Mouse (Mus musculus) lung, embryonic 14.5 days (tissue): ENCODE results near the gene Zfp420. TPM values are rescaled to one million over a fixed set of nuclear protein-coding genes. Genes with fewer than 3 reads are reported as not detected.

Experiments
- ATAC-seq: fragments of 200-750 bp; cut with Nextera tagmentation; 2 replicates; pipeline ENCODE4 v1.8.0; 2017; ENCODE audit warnings: mild to moderate bottlenecking, moderate TSS enrichment, moderate library complexity; ENCODE audit not compliant: insufficient read depth
- DNase-seq: peaks from one replicate; pipeline ENCODE4 v3.0.0-alpha.2; 2015
- H3K27ac ChIP-seq: fragments of 300-500 bp; sonication (generic); 2 replicates; pipeline ENCODE4 v1.5.1; 2014; ENCODE audit warnings: low read depth, mild to moderate bottlenecking, moderate library complexity
- H3K27me3 ChIP-seq: fragments of 300-500 bp; sonication (generic); 2 replicates; pipeline ENCODE4 v1.6.1; 2014; ENCODE audit warnings: low read length, control low read depth; ENCODE audit not compliant: insufficient read depth
- H3K36me3 ChIP-seq: fragments of 300-500 bp; sonication (generic); 2 replicates; pipeline ENCODE4 v1.6.1; 2014; ENCODE audit warnings: control low read depth; ENCODE audit not compliant: insufficient read depth
- H3K4me1 ChIP-seq: fragments of 300-500 bp; sonication (generic); 2 replicates; pipeline ENCODE4 v1.6.1; 2014; ENCODE audit warnings: antibody characterized with exemption, control low read depth; ENCODE audit not compliant: insufficient read depth
- H3K4me2 ChIP-seq: fragments of 300-500 bp; sonication (generic); 2 replicates; pipeline ENCODE4 v1.6.1; 2014; ENCODE audit warnings: mild to moderate bottlenecking
- H3K4me3 ChIP-seq: fragments of 300-500 bp; sonication (generic); 2 replicates; pipeline ENCODE4 v1.5.1; 2014; ENCODE audit warnings: low read depth, low read length
- H3K9ac ChIP-seq: fragments of 300-500 bp; sonication (generic); 2 replicates; pipeline ENCODE4 v1.6.1; 2014
- H3K9me3 ChIP-seq: fragments of 300-500 bp; sonication (generic); 2 replicates; pipeline ENCODE4 v1.6.1; 2016; ENCODE audit warnings: low read depth, low read length, control low read depth
- CTCF ChIP-seq: IDR thresholded peaks from 2 replicates; pipeline ENCODE4 v1.5.1; 2016; ENCODE audit warnings: antibody characterized with exemption, low read depth
- WGBS: fragments of 180-500 bp; shearing (Covaris S2); extraction: QIAGEN DNeasy Blood & Tissue Kit; methylation state at CpG from one replicate; pipeline ENCODE4 v1.1.7; 2014; 5-methylcytosine and 5-hydroxymethylcytosine counted together
- microRNA-seq: library from miRNA; unstranded; fragments of <30 nt; microRNA quantifications from one replicate; pipeline ENCODE4, GENCODE M21; 2016; ENCODE audit warnings: borderline number of aligned reads
- polyA plus RNA-seq: library from polyadenylated mRNA; unstranded; fragments of >200 nt; fragmentation: Nextera tagmentation; extraction: Ambion mirVana; gene quantifications from 2 replicates; pipeline ENCODE4 v1.2.1, GENCODE M21; 2014

The Zfp420 gene
- polyA plus RNA-seq, 1 experiment from 2014 or later, result 8.6 TPM

DNA sequence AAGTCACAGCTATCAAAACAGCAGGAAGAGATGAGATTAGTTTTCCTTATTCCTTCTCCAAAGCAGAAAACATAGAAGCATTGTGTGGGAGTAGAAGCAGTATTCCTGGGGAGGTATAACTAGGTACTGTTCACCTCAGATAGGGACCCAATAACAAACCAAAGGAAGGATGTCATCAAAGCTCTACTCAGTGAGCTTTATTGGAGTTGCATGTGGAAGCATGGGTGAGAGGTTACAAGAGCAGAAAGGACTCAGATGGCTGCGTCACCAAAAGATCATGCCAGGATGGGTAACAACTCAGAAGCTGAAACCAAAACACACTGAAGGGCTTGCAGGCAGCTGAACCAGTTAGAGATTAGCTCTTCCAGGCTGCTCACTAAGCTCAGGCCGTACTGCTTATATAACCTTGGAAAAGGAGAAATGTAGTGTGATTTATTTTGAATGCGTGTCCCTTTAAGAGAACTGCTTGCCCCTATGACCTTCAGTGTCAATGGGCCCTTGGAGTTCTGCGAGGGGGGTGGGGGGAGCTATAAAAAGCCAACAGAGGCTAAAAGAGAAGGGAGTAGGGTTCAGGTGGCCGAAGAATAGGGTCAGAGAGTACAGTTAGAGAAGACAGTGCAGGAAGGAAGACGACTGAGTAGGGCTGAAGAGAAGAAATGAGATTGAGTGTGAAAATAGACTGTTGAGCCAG, 57.7 kb downstream of the Zfp420 start:
- Histone ChIP-seq H3K9me3 (no peaks in the 10 kb centered on the region), H3K27ac (no peak overlapping the region), H3K4me3 (no peak overlapping the region), H3K36me3 (peaks cover 42% of the 10 kb centered on the region), H3K9ac (no peak overlapping the region), H3K27me3 (no peaks in the 10 kb centered on the region), H3K4me2 (no peak overlapping the region), H3K4me1 (no peaks in the 10 kb centered on the region)
- ATAC-seq (no peak), DNase-seq (no peak)
- TF ChIP-seq CTCF, result no peak
- WGBS, result 46% methylated on average over 6 of the region's 6 CpGs

DNA sequence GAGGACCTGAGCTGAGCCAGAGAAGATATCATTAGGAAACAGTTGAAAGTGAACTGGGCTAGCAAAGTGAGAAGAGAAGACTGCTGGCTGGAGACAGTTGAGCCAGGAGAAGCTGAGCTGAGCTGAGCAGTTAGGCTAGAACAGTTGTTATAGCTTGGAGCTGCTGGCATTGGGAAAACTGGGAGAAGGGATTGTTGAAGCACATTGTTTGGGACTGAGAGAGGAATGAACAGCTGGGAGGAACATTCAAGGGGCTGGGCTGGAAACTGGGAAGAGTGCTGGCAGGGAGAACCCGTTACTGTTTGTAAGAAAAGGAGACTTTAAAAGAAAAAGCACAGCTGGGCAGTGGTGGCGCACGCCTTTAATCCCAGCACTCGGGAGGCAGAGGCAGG, 58.3 kb downstream of the Zfp420 start:
- Histone ChIP-seq H3K36me3 (peaks cover 37% of the 10 kb centered on the region), H3K9me3 (no peaks in the 10 kb centered on the region), H3K4me2 (no peak overlapping the region), H3K4me3 (no peak overlapping the region), H3K4me1 (no peaks in the 10 kb centered on the region), H3K27ac (no peak overlapping the region), H3K9ac (no peak overlapping the region), H3K27me3 (no peaks in the 10 kb centered on the region)
- DNase-seq (peak; percentile 17), ATAC-seq (no peak)
- WGBS, result 85% methylated on average over 4 of the region's 4 CpGs
- no peak for TF ChIP-seq CTCF

DNA sequence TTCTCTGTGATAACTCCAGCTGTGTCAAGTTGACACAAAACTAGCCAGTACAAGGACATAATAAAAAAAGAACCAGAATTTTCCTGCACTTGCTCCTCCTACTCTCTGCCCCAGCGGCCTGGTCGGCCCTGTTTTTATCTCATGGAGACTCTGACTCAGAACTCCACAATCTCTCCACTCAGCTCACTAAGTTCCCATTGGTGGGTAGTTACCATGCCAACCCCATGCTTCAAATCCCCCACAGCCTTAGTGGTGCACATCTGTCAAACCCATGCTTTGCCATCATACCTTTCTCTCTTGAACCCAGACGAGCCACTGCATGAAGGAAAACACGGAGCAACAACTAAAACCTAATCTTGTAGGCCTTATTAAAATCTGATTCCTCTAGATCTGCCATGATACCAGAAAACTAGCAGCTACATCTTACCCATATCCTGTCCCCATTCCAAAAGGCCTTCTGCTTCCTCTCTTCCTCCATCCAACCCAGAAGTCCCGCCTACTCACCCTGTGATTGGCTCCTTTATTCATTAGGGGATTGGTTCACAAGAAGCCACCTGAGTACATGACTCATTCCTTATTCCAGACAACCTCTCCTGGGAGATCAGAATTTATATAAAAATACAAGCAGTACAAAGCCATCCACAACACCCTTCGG, 61.8 kb downstream of the Zfp420 start:
- no peak overlapping the region for H3K9ac ChIP-seq
- no peak overlapping the region for H3K27ac ChIP-seq
- ATAC-seq (no peak), DNase-seq (no peak)
- no peaks in the 10 kb centered on the region for H3K27me3 ChIP-seq
- 68% methylated on average over 6 of the region's 6 CpGs for WGBS
- H3K4me2 ChIP-seq, result no peak overlapping the region
- no peak overlapping the region for H3K4me3 ChIP-seq
- H3K9me3 ChIP-seq, result no peaks in the 10 kb centered on the region
- no peaks in the 10 kb centered on the region for H3K4me1 ChIP-seq
- TF ChIP-seq CTCF, result no peak
- H3K36me3 ChIP-seq, result peaks cover 8% of the 10 kb centered on the region; the same call in 1 of the 2 replicates

DNA sequence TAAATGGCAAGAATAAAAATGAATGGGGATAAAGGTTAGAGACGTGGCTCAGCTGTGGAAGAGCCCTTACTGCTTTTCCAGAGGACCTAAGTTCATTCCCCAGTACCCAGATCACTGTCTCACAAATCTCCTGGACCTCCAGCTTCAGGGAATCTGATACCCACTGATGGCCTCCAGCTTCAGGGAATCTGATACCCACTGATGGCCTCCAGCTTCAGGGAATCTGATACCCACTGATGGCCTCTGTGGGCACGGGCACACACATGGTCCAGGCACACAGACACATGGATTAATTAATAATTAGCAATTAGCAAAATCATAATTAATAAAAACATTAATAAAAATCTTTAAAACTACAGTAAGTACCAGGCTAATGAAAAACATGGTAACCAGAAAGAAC, 63.0 kb downstream of the Zfp420 start:
- ATAC-seq (no peak), DNase-seq (no peak)
- TF ChIP-seq CTCF, result no peak
- Histone ChIP-seq H3K4me2 (no peak overlapping the region), H3K27ac (no peak overlapping the region), H3K4me3 (no peak overlapping the region), H3K9me3 (no peaks in the 10 kb centered on the region), H3K27me3 (no peaks in the 10 kb centered on the region), H3K4me1 (no peaks in the 10 kb centered on the region), H3K36me3 (no peaks in the 10 kb centered on the region), H3K9ac (no peak overlapping the region)
- 49% methylated on average over 2 of the region's 2 CpGs for WGBS

Small RNAs within 50 kb of the gene (microRNA-seq; reads per million reads assigned to microRNA genes)
- gene Mir7668, result not detected

Other genes with a start within 250 kb of the Zfp420 start
- gene Catsperg2, start 132.9 kb upstream of the Zfp420 start, polyA plus RNA-seq, result 0.14 and 0.30 TPM in 2 replicates
- gene Zfp84, start 91.4 kb upstream of the Zfp420 start, polyA plus RNA-seq, result 14.3 and 14.5 TPM in 2 replicates
- gene Zfp30, start 76.0 kb upstream of the Zfp420 start, polyA plus RNA-seq, result 7.7 and 7.8 TPM in 2 replicates
- gene Zfp790, start 43.9 kb upstream of the Zfp420 start, polyA plus RNA-seq, result 13.5 and 14.0 TPM in 2 replicates
- 6.0 and 7.2 TPM in 2 replicates for gene Zfp940, start 6.3 kb upstream of the Zfp420 start, polyA plus RNA-seq
- 11.3 and 12.6 TPM in 2 replicates for gene Zfp27, start 46.6 kb downstream of the Zfp420 start, polyA plus RNA-seq
- 4.6 and 5.7 TPM in 2 replicates for gene Zfp383, start 48.2 kb downstream of the Zfp420 start, polyA plus RNA-seq
- gene Zfp74, start 94.1 kb downstream of the Zfp420 start, polyA plus RNA-seq, result 12.4 and 13.2 TPM in 2 replicates
- gene Zfp568, start 124.0 kb downstream of the Zfp420 start, polyA plus RNA-seq, result 18.5 and 21.0 TPM in 2 replicates
- gene Zfp14, start 191.4 kb downstream of the Zfp420 start, polyA plus RNA-seq, result 3.8 and 4.2 TPM in 2 replicates
- gene Zfp82, start 212.9 kb downstream of the Zfp420 start, polyA plus RNA-seq, result 4.5 and 5.1 TPM in 2 replicates
- 1.7 and 2.0 TPM in 2 replicates for gene Gm26920, start 230.4 kb downstream of the Zfp420 start, polyA plus RNA-seq
- gene Zfp566, start 230.5 kb downstream of the Zfp420 start, polyA plus RNA-seq, result 10.3 and 10.9 TPM in 2 replicates
- gene Zfp260, start 234.8 kb downstream of the Zfp420 start, polyA plus RNA-seq, result 120 and 128 TPM in 2 replicates